Mouse (Mus musculus) myocyte (in vitro differentiated cells): ENCODE data around the gene Abcc12.

Experiments used
- CEBPB ChIP-seq: IDR thresholded peaks from 2 replicates; pipeline ENCODE4 v1.6.1; 2011; ENCODE audit warnings: mild to moderate bottlenecking, moderate library complexity; ENCODE audit not compliant: poor library complexity, insufficient read depth, severe bottlenecking
- MYOD1 ChIP-seq, 3 experiments: IDR thresholded peaks; one replicate each; pipeline ENCODE4 v1.6.1; 2011; ENCODE audit warnings: control low read depth in 2 of 3, low read depth in 2 of 3, mild to moderate bottlenecking in 2 of 3, moderate library complexity in 1 of 3; ENCODE audit not compliant: insufficient read length in 2 of 3, control insufficient read depth in 1 of 3
- MYOG ChIP-seq, 3 experiments: IDR thresholded peaks; one replicate each; pipeline ENCODE4 v1.6.1; 2011; ENCODE audit warnings: control low read depth in 2 of 3, low read depth in 2 of 3, mild to moderate bottlenecking in 2 of 3; ENCODE audit not compliant: insufficient read length in 2 of 3, control insufficient read depth in 1 of 3, insufficient read depth in 1 of 3
- POLR2A ChIP-seq: IDR thresholded peaks from one replicate; pipeline ENCODE4 v1.6.1; 2011; ENCODE audit warnings: low read depth, mild to moderate bottlenecking, control low read depth, moderate library complexity; ENCODE audit not compliant: insufficient read length
- REST ChIP-seq: IDR thresholded peaks from one replicate; pipeline ENCODE4 v1.6.1; 2011; ENCODE audit warnings: mild to moderate bottlenecking, control low read depth, moderate library complexity; ENCODE audit not compliant: insufficient read depth, insufficient read length
- TCF12 ChIP-seq: IDR thresholded peaks from one replicate; pipeline ENCODE4 v1.6.1; 2011; ENCODE audit warnings: mild to moderate bottlenecking, control low read depth; ENCODE audit not compliant: poor library complexity, insufficient read depth, severe bottlenecking
- TCF3 ChIP-seq: IDR thresholded peaks from one replicate; pipeline ENCODE4 v1.6.1; 2011; ENCODE audit warnings: low read depth, control low read depth; ENCODE audit not compliant: insufficient read length
- USF1 ChIP-seq: IDR thresholded peaks from one replicate; pipeline ENCODE4 v1.6.1; 2011; ENCODE audit warnings: low read depth, mild to moderate bottlenecking, control low read depth, moderate library complexity

GRCm38 (mm10) chr8:86449870-86450515 is 130.5 kb downstream of the Abcc12 start:
- TF ChIP-seq POLR2A (peak; percentile 47), TCF12 (no peak), USF1 (no peak), MYOD1 (IDR thresholded peaks at IDR 0.05; ENCODE audit: control insufficient read depth in 1 of 3, insufficient read length in 2 of 3, low read depth in 2 of 3) (no peak), TCF3 (no peak), CEBPB (peak; percentile 96), REST (no peak), MYOG (IDR thresholded peaks at IDR 0.05; ENCODE audit: control insufficient read depth in 1 of 3, insufficient read depth in 1 of 3, insufficient read length in 2 of 3, low read depth in 2 of 3) (no peak)
